Mouse (Mus musculus): ENCODE results near the gene Tnpo1. TPM values are rescaled to one million over a fixed set of nuclear protein-coding genes. Genes with fewer than 3 reads are reported as not detected.

Tnpo1 gene
- polyA plus RNA-seq, 1 experiment from 2014 or later, result 62.6 TPM

- 97% methylated on average over 8 of the region's 8 CpGs for WGBS
- H3K4me1 ChIP-seq, result 0 out of 2 replicates have a peak, but pooled peaks cover 2% of the 10 kb centered on the region
- H3K27ac ChIP-seq, result no peak overlapping the region
- peaks cover 6% of the 10 kb centered on the region; the same call in 1 of the 2 replicates for H3K9me3 ChIP-seq (replicated peaks)
- no peak for ATAC-seq
- H3K4me3 ChIP-seq, result no peak overlapping the region
- H3K9ac ChIP-seq, result no peak overlapping the region
- H3K4me2 ChIP-seq, result no peak overlapping the region
- H3K36me3 ChIP-seq (ENCODE audit: poor library complexity, severe bottlenecking), result peaks cover 32% of the 10 kb centered on the region
- H3K27me3 ChIP-seq, result no peaks in the 10 kb centered on the region
Observed at GRCm38 (mm10) chr13:98902366-98903025, 23.7 kb downstream of the Tnpo1 start.

- no peak overlapping the region for H3K4me3 ChIP-seq
- H3K9me3 ChIP-seq (replicated peaks), result no peaks in the 10 kb centered on the region; the same call in 1 of the 2 replicates
Observed at GRCm38 (mm10) chr13:98899550-98899949, 26.6 kb downstream of the Tnpo1 start.

GRCm38 (mm10) chr13:98897577-98897976 is 28.6 kb downstream of the Tnpo1 start:
- no peak overlapping the region for H3K9ac ChIP-seq
- H3K4me1 ChIP-seq, result peaks cover 31% of the 10 kb centered on the region
- no peak overlapping the region for H3K4me3 ChIP-seq
- no peak overlapping the region for H3K4me2 ChIP-seq
- peaks cover 4% of the 10 kb centered on the region for H3K36me3 ChIP-seq (ENCODE audit: poor library complexity, severe bottlenecking)
- H3K27me3 ChIP-seq, result no peaks in the 10 kb centered on the region
- H3K9me3 ChIP-seq (replicated peaks), result no peaks in the 10 kb centered on the region
- no peak for ATAC-seq
- H3K27ac ChIP-seq, result no peak overlapping the region
- 88% methylated on average over 5 of the region's 5 CpGs for WGBS

More at GRCm38 (mm10) chr13:98899550-98899949, 26.6 kb downstream of the Tnpo1 start:
- ATAC-seq, result no peak
- Histone ChIP-seq H3K27me3 (no peaks in the 10 kb centered on the region), H3K4me2 (no peak overlapping the region), H3K9ac (no peak overlapping the region), H3K36me3 (ENCODE audit: poor library complexity, severe bottlenecking) (peaks cover 19% of the 10 kb centered on the region), H3K4me1 (peaks cover 23% of the 10 kb centered on the region), H3K27ac (no peak overlapping the region)
- WGBS, result 92% methylated on average over 3 of the region's 3 CpGs

- H3K36me3 ChIP-seq (ENCODE audit: poor library complexity, severe bottlenecking), result no peaks in the 10 kb centered on the region
- peaks cover 38% of the 10 kb centered on the region for H3K4me1 ChIP-seq
- 86% methylated on average over 7 of the region's 7 CpGs for WGBS
- no peak overlapping the region for H3K4me2 ChIP-seq
- H3K9ac ChIP-seq, result no peak overlapping the region
- H3K27ac ChIP-seq, result no peak overlapping the region
- ATAC-seq, result no peak
- H3K4me3 ChIP-seq, result no peak overlapping the region
- H3K9me3 ChIP-seq (replicated peaks), result no peaks in the 10 kb centered on the region
- H3K27me3 ChIP-seq, result no peaks in the 10 kb centered on the region
Observed at GRCm38 (mm10) chr13:98896434-98897126, 29.6 kb downstream of the Tnpo1 start.

- no peaks in the 10 kb centered on the region for H3K36me3 ChIP-seq (ENCODE audit: poor library complexity, severe bottlenecking)
- H3K4me3 ChIP-seq, result no peak overlapping the region
- H3K4me2 ChIP-seq, result no peak overlapping the region
- no peaks in the 10 kb centered on the region for H3K27me3 ChIP-seq
- no peak overlapping the region for H3K27ac ChIP-seq
- H3K9me3 ChIP-seq (replicated peaks), result no peaks in the 10 kb centered on the region
- no peak overlapping the region for H3K9ac ChIP-seq
- no peak for ATAC-seq
- WGBS, result 87% methylated on average over 4 of the region's 4 CpGs
- peaks cover 44% of the 10 kb centered on the region for H3K4me1 ChIP-seq
Observed at GRCm38 (mm10) chr13:98896013-98896412, 30.2 kb downstream of the Tnpo1 start.

- no peaks in the 10 kb centered on the region for H3K9me3 ChIP-seq (replicated peaks)
- no peak overlapping the region for H3K4me2 ChIP-seq
- no peaks in the 10 kb centered on the region for H3K27me3 ChIP-seq
- WGBS, result 62% methylated on average over 2 of the region's 2 CpGs
- H3K9ac ChIP-seq, result no peak overlapping the region
- H3K4me3 ChIP-seq, result no peak overlapping the region
- no peak overlapping the region for H3K27ac ChIP-seq
- ATAC-seq, result no peak
- peaks cover 51% of the 10 kb centered on the region for H3K4me1 ChIP-seq
- H3K36me3 ChIP-seq (ENCODE audit: poor library complexity, severe bottlenecking), result no peaks in the 10 kb centered on the region
Observed at GRCm38 (mm10) chr13:98894900-98895299, 31.3 kb downstream of the Tnpo1 start.

- H3K27ac ChIP-seq, result no peak overlapping the region
- H3K9ac ChIP-seq, result peak overlapping the region; percentile 90; the same call in 1 of the 2 replicates
- no peaks in the 10 kb centered on the region for H3K27me3 ChIP-seq
- peak overlapping the region; percentile 88 for H3K4me2 ChIP-seq
- peaks cover 52% of the 10 kb centered on the region for H3K4me1 ChIP-seq
- WGBS, result 27% methylated on average over 8 of the region's 8 CpGs
- ATAC-seq, result no peak
- peak overlapping the region; percentile 85 for H3K4me3 ChIP-seq
- no peaks in the 10 kb centered on the region for H3K9me3 ChIP-seq (replicated peaks)
- peaks cover 17% of the 10 kb centered on the region for H3K36me3 ChIP-seq (ENCODE audit: poor library complexity, severe bottlenecking)
Observed at GRCm38 (mm10) chr13:98891443-98891842, 34.7 kb downstream of the Tnpo1 start.

- ATAC-seq, result peak; percentile 84
- Histone ChIP-seq H3K27ac (peak overlapping the region; percentile 95), H3K9ac (peak overlapping the region; percentile 90), H3K36me3 (ENCODE audit: poor library complexity, severe bottlenecking) (peaks cover 22% of the 10 kb centered on the region), H3K27me3 (no peaks in the 10 kb centered on the region), H3K4me2 (peak overlapping the region; percentile 88), H3K4me1 (peaks cover 47% of the 10 kb centered on the region), H3K9me3 (replicated peaks) (no peaks in the 10 kb centered on the region), H3K4me3 (peak overlapping the region; percentile 85)
- WGBS, result under 1% methylated on average over 32 of the region's 32 CpGs
Observed at GRCm38 (mm10) chr13:98890871-98891219, 35.3 kb downstream of the Tnpo1 start.

GRCm38 (mm10) chr13:98890137-98890870 is 35.9 kb downstream of the Tnpo1 start:
- Histone ChIP-seq H3K9ac (peak overlapping the region; percentile 90), H3K9me3 (replicated peaks) (no peaks in the 10 kb centered on the region), H3K36me3 (ENCODE audit: poor library complexity, severe bottlenecking) (peaks cover 27% of the 10 kb centered on the region), H3K27ac (peak overlapping the region; percentile 95), H3K27me3 (no peaks in the 10 kb centered on the region), H3K4me3 (peak overlapping the region; percentile 85), H3K4me2 (peak overlapping the region; percentile 88), H3K4me1 (peaks cover 46% of the 10 kb centered on the region)
- under 1% methylated on average over 58 of the region's 71 CpGs for WGBS
- peak; percentile 66 for ATAC-seq

- no peaks in the 10 kb centered on the region for H3K9me3 ChIP-seq (replicated peaks)
- no peak overlapping the region for H3K27ac ChIP-seq
- peak overlapping the region; percentile 44 for H3K4me2 ChIP-seq
- H3K4me1 ChIP-seq, result peaks cover 41% of the 10 kb centered on the region
- no peaks in the 10 kb centered on the region for H3K27me3 ChIP-seq
- no peak overlapping the region for H3K9ac ChIP-seq
- ATAC-seq, result no peak
- 0 out of 2 replicates have a peak overlapping the region, but pooled peaks have one; percentile 10 for H3K4me3 ChIP-seq
- H3K36me3 ChIP-seq (ENCODE audit: poor library complexity, severe bottlenecking), result peaks cover 38% of the 10 kb centered on the region
- WGBS, result 6% methylated on average over 11 of the region's 12 CpGs
Observed at GRCm38 (mm10) chr13:98889211-98889610, 37.0 kb downstream of the Tnpo1 start.

- H3K4me2 ChIP-seq, result no peak overlapping the region
- H3K9ac ChIP-seq, result no peak overlapping the region
- WGBS, result 93% methylated on average over 5 of the region's 5 CpGs
- no peaks in the 10 kb centered on the region for H3K27me3 ChIP-seq
- H3K9me3 ChIP-seq (replicated peaks), result no peaks in the 10 kb centered on the region
- H3K36me3 ChIP-seq (ENCODE audit: poor library complexity, severe bottlenecking), result peaks cover 86% of the 10 kb centered on the region
- no peak overlapping the region for H3K27ac ChIP-seq
- H3K4me3 ChIP-seq, result no peak overlapping the region
- ATAC-seq, result no peak
- H3K4me1 ChIP-seq, result peaks cover 2% of the 10 kb centered on the region
Observed at GRCm38 (mm10) chr13:98883774-98884173, 42.4 kb downstream of the Tnpo1 start.

GRCm38 (mm10) chr13:98881991-98882390 is 44.2 kb downstream of the Tnpo1 start:
- Histone ChIP-seq H3K9ac (no peak overlapping the region), H3K4me1 (no peaks in the 10 kb centered on the region), H3K27ac (no peak overlapping the region), H3K9me3 (replicated peaks) (no peaks in the 10 kb centered on the region), H3K27me3 (no peaks in the 10 kb centered on the region), H3K4me2 (no peak overlapping the region), H3K36me3 (ENCODE audit: poor library complexity, severe bottlenecking) (peaks cover 87% of the 10 kb centered on the region), H3K4me3 (no peak overlapping the region)
- WGBS, result 77% methylated on average over 1 of the region's 1 CpGs
- no peak for ATAC-seq
